Mouse (Mus musculus) G1E (cell line): ENCODE measurements around the gene Hist1h1b. TPM values are rescaled to one million over a fixed set of nuclear protein-coding genes. Genes with fewer than 3 reads are reported as not detected.
"Not testable (repeated sequence)": the region's sequence is repeated elsewhere in the genome, so short reads cannot be mapped to it uniquely, and the experiment has no call there.

Experiments used
- ATAC-seq: 2 replicates; pipeline ENCODE4 v1.8.0; 2016; ENCODE audit warnings: mild to moderate bottlenecking; ENCODE audit not compliant: insufficient number of reproducible peaks, poor library complexity, low FRiP score, severe bottlenecking; ENCODE audit errors: extremely low read depth
- DNase-seq: peaks from one replicate; pipeline ENCODE4 v3.0.0; 2012; ENCODE audit warnings: low spot score
- H3K27me3 ChIP-seq: 2 replicates; pipeline ENCODE4 v1.6.1; 2012; ENCODE audit warnings: mild to moderate bottlenecking, low read length, inconsistent platforms; ENCODE audit not compliant: insufficient read depth
- H3K36me3 ChIP-seq: replicated peaks from 2 replicates; pipeline ENCODE3; 2012; ENCODE audit warnings: mild to moderate bottlenecking, inconsistent platforms
- H3K4me1 ChIP-seq: 2 replicates; pipeline ENCODE4 v1.6.1; 2012; ENCODE audit warnings: low read depth, low read length, inconsistent platforms, mixed read lengths; ENCODE audit not compliant: insufficient read depth
- H3K4me3 ChIP-seq: 2 replicates; pipeline ENCODE4 v1.5.1; 2012; ENCODE audit warnings: low read depth, mild to moderate bottlenecking, inconsistent platforms, low read length, moderate library complexity, mixed read lengths
- H3K9me3 ChIP-seq: replicated peaks from 2 replicates; pipeline ENCODE4 v1.6.1; 2012; ENCODE audit warnings: inconsistent platforms
- CTCF ChIP-seq: IDR thresholded peaks from 2 replicates; pipeline ENCODE4 v1.5.1; 2012; ENCODE audit warnings: low read depth, low read length, inconsistent platforms, mixed read lengths
- GATA1 ChIP-seq: IDR thresholded peaks from 2 replicates; pipeline ENCODE4 v1.6.1; 2012; ENCODE audit warnings: borderline replicate concordance, low read length, inconsistent platforms, mixed read lengths
- GATA2 ChIP-seq: IDR thresholded peaks from 2 replicates; pipeline ENCODE4 v1.6.1; 2012; ENCODE audit warnings: low read depth, low read length, inconsistent platforms, borderline replicate concordance
- POLR2AphosphoS5 ChIP-seq: IDR thresholded peaks from 2 replicates; pipeline ENCODE4 v1.6.1; 2012; ENCODE audit warnings: low read depth, low read length, inconsistent platforms; ENCODE audit not compliant: insufficient replicate concordance
- TAL1 ChIP-seq: conservative IDR thresholded peaks from 2 replicates; pipeline ENCODE4 v1.6.1; 2012; ENCODE audit warnings: low read depth, low read length, inconsistent platforms, mixed read lengths
- polyA plus RNA-seq: library from polyadenylated mRNA; stranded (reverse); fragments of >175 nt; gene quantifications from 2 replicates; pipeline ENCODE4 v1.2.3, GENCODE M21; 2012
- total RNA-seq, 2 experiments: library from RNA; stranded (forward) in 1 of 2; stranded (reverse) in 1 of 2; fragments of 200-1000 nt in 1 of 2; fragments of >200 nt in 1 of 2; fragmentation: Nextera tagmentation in 1 of 2; gene quantifications; 2 replicates each; pipeline ENCODE4 v1.2.3; 2014 to 2017

Gene Hist1h1b
- total and polyA plus RNA-seq, 3 experiments, result 2.9 to 1,171 (median 919) TPM

GRCm38 (mm10) chr13:21795584-21795983 lies 15.2 kb upstream of the Hist1h1b start:
- Histone ChIP-seq H3K4me1 (peaks cover under 1% of the 10 kb centered on the region; the same call in 1 of the 2 replicates), H3K9me3 (no peaks in the 10 kb centered on the region), H3K36me3 (no peaks in the 10 kb centered on the region), H3K4me3 (no peak overlapping the region), H3K27me3 (no peaks in the 10 kb centered on the region)
- no peak for DNase-seq
- no peak for TF ChIP-seq GATA2
- no peak for ATAC-seq

- DNase-seq, result no peak
- Histone ChIP-seq H3K27me3 (no peaks in the 10 kb centered on the region), H3K4me1 (peaks cover 21% of the 10 kb centered on the region), H3K4me3 (no peak overlapping the region), H3K9me3 (no peaks in the 10 kb centered on the region), H3K36me3 (no peaks in the 10 kb centered on the region)
- TF ChIP-seq GATA1, result no peak
- TF ChIP-seq CTCF, result no peak
- no peak for TF ChIP-seq TAL1
- no peak for TF ChIP-seq GATA2
- no peak for TF ChIP-seq POLR2AphosphoS5
- no peak for ATAC-seq
Measured at GRCm38 (mm10) chr13:21790601-21791283, 10.3 kb upstream of the Hist1h1b start.

- Histone ChIP-seq H3K9me3 (no peaks in the 10 kb centered on the region), H3K4me1 (peaks cover 21% of the 10 kb centered on the region), H3K4me3 (no peak overlapping the region), H3K27me3 (no peaks in the 10 kb centered on the region), H3K36me3 (no peaks in the 10 kb centered on the region)
- ATAC-seq (no peak), DNase-seq (no peak)
- TF ChIP-seq TAL1 (no peak), CTCF (no peak), GATA1 (no peak), POLR2AphosphoS5 (no peak), GATA2 (no peak)
Measured at GRCm38 (mm10) chr13:21789925-21790324, 9.5 kb upstream of the Hist1h1b start.

- Histone ChIP-seq H3K36me3 (no peaks in the 10 kb centered on the region), H3K27me3 (no peaks in the 10 kb centered on the region), H3K9me3 (no peaks in the 10 kb centered on the region), H3K4me1 (peaks cover 30% of the 10 kb centered on the region), H3K4me3 (no peak overlapping the region; the same call in 1 of the 2 replicates)
- DNase-seq, result no peak
- TF ChIP-seq POLR2AphosphoS5 (peak; percentile 90; the same call in 1 of the 2 replicates), GATA2 (no peak)
- ATAC-seq, result no peak
Measured at GRCm38 (mm10) chr13:21787760-21788593, 7.6 kb upstream of the Hist1h1b start.

DNA sequence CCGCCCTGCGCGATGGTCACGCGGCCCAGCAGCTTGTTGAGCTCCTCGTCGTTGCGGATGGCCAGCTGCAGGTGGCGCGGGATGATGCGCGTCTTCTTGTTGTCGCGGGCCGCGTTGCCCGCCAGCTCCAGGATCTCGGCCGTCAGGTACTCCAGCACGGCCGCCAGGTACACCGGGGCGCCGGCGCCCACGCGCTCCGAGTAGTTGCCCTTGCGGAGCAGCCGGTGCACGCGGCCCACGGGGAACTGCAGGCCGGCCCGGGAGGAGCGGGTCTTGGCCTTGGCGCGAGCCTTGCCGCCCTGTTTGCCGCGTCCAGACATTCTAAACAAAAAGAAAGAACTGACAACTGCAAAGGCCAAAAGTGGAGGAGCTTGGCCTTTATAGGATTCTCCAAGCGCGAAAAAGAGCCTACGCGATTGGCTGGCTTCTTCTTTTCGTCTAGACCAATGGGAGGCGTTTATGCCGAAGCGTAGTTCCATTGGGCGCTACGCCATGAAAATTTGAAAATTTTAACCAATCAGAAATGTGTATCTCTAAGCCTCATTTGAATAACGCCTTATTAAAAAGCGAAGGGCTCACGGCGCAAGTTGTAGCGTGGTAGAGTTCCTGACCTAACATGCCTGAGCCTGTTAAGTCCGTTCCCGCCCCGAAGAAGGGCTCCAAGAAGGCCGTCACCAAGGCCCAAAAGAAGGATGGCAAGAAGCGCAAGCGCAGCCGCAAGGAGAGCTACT lies 6.6 kb upstream of the Hist1h1b start, which contains the start of the genes Hist1h2an and Hist1h2bp:
Gene Hist1h2an (minus strand): TSS at position 320 of the 731 bp plus-strand sequence.
Gene Hist1h2bp (plus strand): TSS at position 563 of the 731 bp plus-strand sequence.
- not testable (repeated sequence) for H3K27me3 ChIP-seq, H3K36me3 ChIP-seq, H3K9me3 ChIP-seq
- peak; percentile 76 for ATAC-seq
- H3K4me1 ChIP-seq, result peaks cover 30% of the 10 kb centered on the region
- peak; percentile 50 for DNase-seq
- peak within 1 kb of the TSS; percentile 61; the same call in 1 of the 2 replicates for H3K4me3 ChIP-seq

DNA sequence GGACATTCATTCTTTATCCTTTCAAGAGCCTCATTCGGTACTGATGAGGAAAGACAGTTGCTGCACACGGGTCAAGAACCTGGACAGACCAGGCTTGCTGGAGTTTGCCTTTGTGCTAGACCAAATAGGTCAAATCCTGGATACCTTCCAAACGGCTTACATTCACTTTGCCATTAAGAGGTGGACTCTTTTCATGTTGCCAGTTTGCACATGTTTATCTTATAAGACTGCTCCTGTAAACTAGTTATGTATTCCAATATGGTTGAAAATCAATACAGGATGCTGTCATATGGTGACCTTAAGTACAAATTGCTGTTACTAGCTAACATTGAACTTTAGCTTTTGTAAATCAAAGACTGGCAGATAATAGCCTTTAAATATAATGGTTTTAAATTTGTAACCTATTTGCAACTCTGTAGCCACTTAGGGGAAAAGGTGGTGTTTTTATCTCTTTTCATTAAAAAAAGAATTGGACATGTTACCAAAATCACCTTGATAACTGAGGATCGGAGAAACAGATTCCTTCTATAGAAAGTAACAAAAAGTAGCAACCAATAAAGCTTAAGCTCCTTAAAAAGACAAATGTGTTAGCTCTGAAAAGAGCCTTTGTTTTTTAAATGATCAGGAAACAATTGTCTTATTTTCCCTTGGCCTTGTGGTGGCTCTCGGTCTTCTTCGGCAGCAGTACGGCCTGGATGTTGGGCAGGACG lies 5.9 kb upstream of the Hist1h1b start:
- TF ChIP-seq GATA1 (no peak), TAL1 (no peak), POLR2AphosphoS5 (peak; percentile 99; the same call in 1 of the 2 replicates), CTCF (no peak)
- peaks cover 30% of the 10 kb centered on the region for H3K4me1 ChIP-seq
- no peaks in the 10 kb centered on the region for H3K9me3 ChIP-seq
- no peak for DNase-seq
- H3K27me3 ChIP-seq, result no peaks in the 10 kb centered on the region
- no peaks in the 10 kb centered on the region for H3K36me3 ChIP-seq
- H3K4me3 ChIP-seq, result peak overlapping the region; percentile 61; the same call in 1 of the 2 replicates
- no peak for ATAC-seq
